8 mouse cellular contexts compared by ENCODE assay signal in the genomic region with DNA sequence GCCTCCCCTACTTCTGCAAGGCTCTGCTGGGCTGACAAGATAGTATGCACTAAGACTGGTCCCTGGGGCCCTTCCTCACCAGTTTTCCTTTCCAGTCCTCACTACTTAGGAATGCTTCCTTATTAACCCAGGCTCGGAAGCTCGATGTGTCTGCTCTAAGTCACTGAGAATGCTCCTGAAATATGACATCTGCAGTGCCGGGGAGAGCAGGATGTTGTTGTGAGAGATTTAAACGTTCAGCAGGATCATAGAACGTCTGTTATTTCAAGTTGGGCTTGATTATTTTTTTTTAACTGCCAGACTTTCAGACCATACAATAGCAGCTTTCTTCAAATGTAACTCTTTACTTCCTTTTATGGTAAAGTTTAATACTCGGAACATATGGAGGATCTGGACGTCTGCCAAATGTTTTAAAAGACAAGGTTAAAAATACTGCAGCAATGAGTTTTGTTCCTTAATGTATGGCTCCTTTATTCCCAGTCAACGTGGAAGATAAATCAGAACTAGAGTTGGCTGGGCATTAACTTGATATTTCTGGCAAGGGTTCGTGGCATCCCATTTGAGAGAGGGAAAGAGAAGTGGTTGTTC.
DNase-seq lines count a peak whose midpoint lies in the region; ATAC-seq lines count a peak whose summit lies in the region.

No protein-coding gene starts in this region.

- no peaks in the 10 kb centered on the region for H3K4me1 ChIP-seq in midbrain, embryonic 14.5 days (ENCODE audit: control insufficient read depth, insufficient read depth, low read length)
- no peaks in the 10 kb centered on the region for H3K4me1 ChIP-seq in midbrain, embryonic 16.5 days (ENCODE audit: control insufficient read depth, insufficient read depth, low read length)
- H3K4me1 ChIP-seq in forebrain, embryonic 16.5 days (replicated peaks; ENCODE audit: control insufficient read depth, insufficient read depth, low read length), result 0 out of 2 replicates have a peak, but pooled peaks cover 6% of the 10 kb centered on the region

- no peak for ATAC-seq in midbrain, embryonic 14.5 days (ENCODE audit: low FRiP score, low TSS enrichment)
- no peak for ATAC-seq in midbrain, embryonic 16.5 days
- ATAC-seq in forebrain, embryonic 16.5 days, result peak; percentile 74

- no peak overlapping the region for H3K4me3 ChIP-seq in midbrain, embryonic 14.5 days (replicated peaks; ENCODE audit: low read depth, low read length)
- no peak overlapping the region for H3K4me3 ChIP-seq in midbrain, embryonic 16.5 days (ENCODE audit: low read depth, low read length)
- H3K4me3 ChIP-seq in forebrain, embryonic 16.5 days (replicated peaks; ENCODE audit: low read length), result no peak overlapping the region

- no peak overlapping the region for H3K27ac ChIP-seq in midbrain, embryonic 14.5 days (replicated peaks; ENCODE audit: low read depth, low read length)
- no peak overlapping the region for H3K27ac ChIP-seq in midbrain, embryonic 16.5 days (ENCODE audit: low read length)
- H3K27ac ChIP-seq in forebrain, embryonic 16.5 days (ENCODE audit: low read length), result peak overlapping the region; percentile 62

- H3K9ac ChIP-seq in midbrain, embryonic 14.5 days (replicated peaks; ENCODE audit: low read length), result no peak overlapping the region
- no peak overlapping the region for H3K9ac ChIP-seq in midbrain, embryonic 16.5 days (ENCODE audit: low read depth, low read length)
- H3K9ac ChIP-seq in forebrain, embryonic 16.5 days (replicated peaks; ENCODE audit: low read depth, low read length), result no peak overlapping the region

- DNase-seq in midbrain, embryonic 14.5 days, result peak; percentile 31
- DNase-seq in layer of hippocampus, adult 8-10 months (ENCODE audit: low spot score in 2 of 2), result peak; percentile 21 to 33
- peak; percentile 30 to 68 for DNase-seq in right cerebral cortex, postnatal 10 days (ENCODE audit: low spot score in 2 of 2)
- DNase-seq in thymus, adult 18-20 months, result no peak
- no peak for DNase-seq in cerebellum, adult 11 months
- no peak for DNase-seq in testis, postnatal 10 days (ENCODE audit: low spot score)

- H3K36me3 ChIP-seq in midbrain, embryonic 14.5 days (ENCODE audit: control insufficient read depth, insufficient read depth, low read length), result no peaks in the 10 kb centered on the region
- no peaks in the 10 kb centered on the region for H3K36me3 ChIP-seq in midbrain, embryonic 16.5 days (ENCODE audit: control insufficient read depth, insufficient read depth, low read length)
- H3K36me3 ChIP-seq in forebrain, embryonic 16.5 days (ENCODE audit: control insufficient read depth, insufficient read depth), result no peaks in the 10 kb centered on the region

- 56% methylated on average over 9 of the region's 9 CpGs for WGBS in midbrain, embryonic 14.5 days
- 40% methylated on average over 9 of the region's 9 CpGs for WGBS in midbrain, embryonic 16.5 days
- 11% methylated on average over 9 of the region's 9 CpGs for WGBS in forebrain, embryonic 16.5 days

- H3K4me2 ChIP-seq in midbrain, embryonic 14.5 days (ENCODE audit: low read length), result no peak overlapping the region
- H3K4me2 ChIP-seq in midbrain, embryonic 16.5 days (ENCODE audit: low read length), result no peak overlapping the region
- H3K4me2 ChIP-seq in forebrain, embryonic 16.5 days (ENCODE audit: low read length), result no peak overlapping the region

- H3K27me3 ChIP-seq in midbrain, embryonic 14.5 days (ENCODE audit: control insufficient read depth, insufficient read depth, low read length), result no peaks in the 10 kb centered on the region
- no peaks in the 10 kb centered on the region for H3K27me3 ChIP-seq in midbrain, embryonic 16.5 days (ENCODE audit: control insufficient read depth, insufficient read depth, low read depth, low read length)
- no peaks in the 10 kb centered on the region for H3K27me3 ChIP-seq in forebrain, embryonic 16.5 days (replicated peaks; ENCODE audit: control insufficient read depth, insufficient read depth, low read length)

- no peaks in the 10 kb centered on the region for H3K9me3 ChIP-seq in midbrain, embryonic 14.5 days (ENCODE audit: control insufficient read depth, low read length)
- H3K9me3 ChIP-seq in midbrain, embryonic 16.5 days (replicated peaks; ENCODE audit: control insufficient read depth, low read length, poor library complexity, severe bottlenecking), result no peaks in the 10 kb centered on the region
- no peaks in the 10 kb centered on the region for H3K9me3 ChIP-seq in forebrain, embryonic 16.5 days (ENCODE audit: control insufficient read depth, low read length)

Comparison
In these comparisons a context has a peak if more than half of its experiments do, and no peak if none do; other contexts are left out.
1. DNase-seq: peak in midbrain, embryonic 14.5 days (single experiment), layer of hippocampus, adult 8-10 months (2 of 2) and right cerebral cortex, postnatal 10 days (2 of 2); none in thymus, adult 18-20 months (0 of 2), cerebellum, adult 11 months (single experiment) and testis, postnatal 10 days (single experiment).